In genomic region chr14:85507419-85508170, GRCm38 (mm10) we compare ENCODE assay signal across 16 mouse cellular contexts.
A peak's percentile ranks its signal among the peaks of the same experiment; 100 is the strongest.
DNase-seq lines count a peak whose midpoint lies in the region; ATAC-seq lines count a peak whose summit lies in the region.
"Had no signal": no experiment of that assay in that cellular context is flagged by ENCODE, and none has a peak within 500 bp of the region (broad histone marks: within the 10 kb centered on the region; RNA-seq: fewer than 3 reads in every experiment).

No protein-coding gene starts in this region.

- 51% methylated on average over 2 of the region's 2 CpGs for WGBS in hindbrain, embryonic 12.5 days
- 54% methylated on average over 2 of the region's 2 CpGs for WGBS in midbrain, embryonic 14.5 days

- peak overlapping the region; percentile 55; the same call in 1 of the 2 replicates for H3K27ac ChIP-seq in hindbrain, embryonic 12.5 days
- H3K27ac ChIP-seq in midbrain, embryonic 14.5 days (replicated peaks; ENCODE audit: low read depth, low read length) = peak overlapping the region; percentile 41; the same call in 1 of the 2 replicates
- H3K27ac ChIP-seq: liver, embryonic 13.5 days; stomach, postnatal 0 days had no signal

- no peaks in the 10 kb centered on the region for H3K27me3 ChIP-seq in hindbrain, embryonic 12.5 days
- H3K27me3 ChIP-seq in midbrain, embryonic 14.5 days (ENCODE audit: control insufficient read depth, insufficient read depth, low read length) = no peaks in the 10 kb centered on the region
- H3K27me3 ChIP-seq: liver, embryonic 13.5 days had no signal

- DNase-seq in heart, adult 11 months = peak; percentile 6
- DNase-seq in heart, postnatal 14 days = no peak
- DNase-seq in midbrain, embryonic 14.5 days = peak; percentile 39
- DNase-seq in retina, postnatal 1 day = peak; percentile 51
- DNase-seq in Muller cell, postnatal 12 days (ENCODE audit: inconsistent ontology term) = no peak
- DNase-seq: cerebellum, adult 11-12 months; gastrocnemius, postnatal 36 days; kidney, adult 18-20 months; kidney, postnatal 25 days; liver, embryonic 13.5 days; thymus, postnatal 36 days had no signal

- intact Hi-C loops in heart, postnatal 14 days (cut with DNase I) = no loop called here

- H3K4me3 ChIP-seq in hindbrain, embryonic 12.5 days = no peak overlapping the region
- H3K4me3 ChIP-seq in midbrain, embryonic 14.5 days (replicated peaks; ENCODE audit: low read depth, low read length) = no peak overlapping the region
- H3K4me3 ChIP-seq: liver, embryonic 13.5 days had no signal

- no peaks in the 10 kb centered on the region for H3K4me1 ChIP-seq in hindbrain, embryonic 12.5 days
- H3K4me1 ChIP-seq in midbrain, embryonic 14.5 days (ENCODE audit: control insufficient read depth, insufficient read depth, low read length) = peaks cover 10% of the 10 kb centered on the region; the same call in 1 of the 2 replicates
- H3K4me1 ChIP-seq: liver, embryonic 13.5 days had no signal

- no peaks in the 10 kb centered on the region for H3K9me3 ChIP-seq in hindbrain, embryonic 12.5 days (replicated peaks)
- H3K9me3 ChIP-seq in midbrain, embryonic 14.5 days (ENCODE audit: control insufficient read depth, low read length) = no peaks in the 10 kb centered on the region
- H3K9me3 ChIP-seq: liver, embryonic 13.5 days had no signal

- H3K9ac ChIP-seq in hindbrain, embryonic 12.5 days = no peak overlapping the region
- H3K9ac ChIP-seq in midbrain, embryonic 14.5 days (replicated peaks; ENCODE audit: low read length) = no peak overlapping the region
- H3K9ac ChIP-seq: liver, embryonic 13.5 days had no signal

- peak; percentile 79 for ATAC-seq in hindbrain, embryonic 12.5 days (ENCODE audit: low FRiP score)
- peak; percentile 48; the same call in 1 of the 2 replicates for ATAC-seq in midbrain, embryonic 14.5 days (ENCODE audit: low FRiP score, low TSS enrichment)
- no peak for ATAC-seq in monocyte, adult 5-6 weeks (replicated peaks; ENCODE audit: insufficient number of reproducible peaks, low FRiP score, low TSS enrichment, poor library complexity, severe bottlenecking)
- ATAC-seq: lung, postnatal 0 days had no signal

- H3K36me3 ChIP-seq in hindbrain, embryonic 12.5 days = no peaks in the 10 kb centered on the region
- no peaks in the 10 kb centered on the region for H3K36me3 ChIP-seq in midbrain, embryonic 14.5 days (ENCODE audit: control insufficient read depth, insufficient read depth, low read length)
- H3K36me3 ChIP-seq: liver, embryonic 13.5 days had no signal

- no peak overlapping the region for H3K4me2 ChIP-seq in hindbrain, embryonic 12.5 days (replicated peaks)
- H3K4me2 ChIP-seq in midbrain, embryonic 14.5 days (ENCODE audit: low read length) = no peak overlapping the region
- H3K4me2 ChIP-seq: heart, embryonic 11.5 days; liver, embryonic 13.5 days had no signal

Comparison
In these comparisons a context has a peak if more than half of its experiments do, and no peak if none do; other contexts are left out.
1. DNase-seq: peak in heart, adult 11 months (single experiment), midbrain, embryonic 14.5 days (single experiment) and retina, postnatal 1 day (single experiment); none in heart, postnatal 14 days (0 of 2) and Muller cell, postnatal 12 days (single experiment).